Mouse (Mus musculus) C2C12 (cell line): ENCODE results near the gene Eif3g.

Source experiments
- CEBPB ChIP-seq: IDR thresholded peaks from one replicate; pipeline ENCODE4 v1.6.1; 2011; ENCODE audit warnings: low read depth, mild to moderate bottlenecking, control low read depth, moderate library complexity
- CTCF ChIP-seq: IDR thresholded peaks from one replicate; pipeline ENCODE4 v1.5.1; 2011; ENCODE audit not compliant: control insufficient read depth, insufficient read depth, insufficient read length
- MYOG ChIP-seq: IDR thresholded peaks from one replicate; pipeline ENCODE4 v1.6.1; 2011; ENCODE audit not compliant: control insufficient read depth, insufficient read length; ENCODE audit errors: extremely low read depth
- USF1 ChIP-seq: IDR thresholded peaks from one replicate; pipeline ENCODE4 v1.6.1; 2011; ENCODE audit warnings: low read depth, mild to moderate bottlenecking, control low read depth, moderate library complexity

DNA sequence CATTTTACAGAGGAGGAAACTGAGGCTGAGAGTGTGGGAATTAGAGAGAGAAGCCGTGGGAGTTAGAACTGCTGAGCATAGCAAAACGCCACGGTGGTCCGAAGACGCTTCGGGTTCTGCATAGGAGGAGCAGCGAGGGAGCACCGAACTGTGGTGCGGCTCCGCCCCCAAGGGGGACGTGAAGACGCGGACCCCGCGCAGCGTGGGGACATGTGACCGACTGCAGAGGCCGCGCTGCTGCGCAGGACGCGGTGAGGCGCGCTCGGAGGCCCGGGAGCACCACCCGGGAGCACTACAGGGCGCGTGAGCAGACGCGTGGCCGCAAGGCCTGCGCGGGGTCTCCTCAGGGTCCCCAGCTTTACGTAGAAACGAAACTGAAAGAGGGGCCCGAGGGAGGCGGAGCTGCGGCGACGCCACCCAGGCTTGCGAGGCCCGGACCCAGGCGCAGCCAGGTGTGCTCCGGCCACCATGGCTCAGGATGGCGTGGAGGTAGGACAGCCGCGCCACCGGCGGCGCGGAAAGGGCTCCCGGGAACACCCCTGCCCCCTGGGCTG lies 29.9 kb downstream of the Eif3g start, which contains the start of gene A230050P20Rik:
- TF ChIP-seq CTCF (no peak), MYOG (no peak), CEBPB (no peak), USF1 (peak; percentile 75)
